Mouse (Mus musculus): ENCODE results near the gene Car11.

DNA sequence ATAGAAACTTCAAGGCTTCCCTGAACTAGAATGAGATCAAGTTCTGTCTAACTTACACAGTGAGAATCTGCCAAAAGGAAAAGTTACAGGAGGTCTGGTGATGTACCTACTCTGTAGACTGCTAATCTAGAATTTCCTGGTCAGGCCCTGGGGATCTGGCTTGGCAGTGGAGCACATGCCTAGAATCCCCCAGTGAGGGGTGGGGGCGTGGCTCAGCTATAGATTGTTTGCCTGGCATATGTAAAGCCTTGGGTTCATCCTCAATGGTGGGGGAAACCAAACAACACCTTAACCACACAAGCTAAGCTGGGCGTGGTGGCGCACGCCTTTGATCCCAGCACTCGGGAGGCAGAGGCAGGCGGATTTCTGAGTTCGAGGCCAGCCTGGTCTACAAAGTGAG lies 1.7 kb upstream of the Car11 start:
- TF ChIP-seq POLR2A (IDR thresholded peaks at IDR 0.05; ENCODE audit: insufficient read length, low read depth) (no peak), POLR2AphosphoS2 (IDR thresholded peaks at IDR 0.05; ENCODE audit: insufficient read length, low read depth) (no peak), CEBPB (IDR thresholded peaks at IDR 0.05; ENCODE audit: insufficient read depth, poor library complexity, severe bottlenecking) (no peak), MAX (IDR thresholded peaks at IDR 0.05; ENCODE audit: low read depth) (no peak), E2F4 (IDR thresholded peaks at IDR 0.05; ENCODE audit: insufficient read depth) (no peak), MYOD1 (IDR thresholded peaks at IDR 0.05; ENCODE audit: control insufficient read depth in 1 of 3, insufficient read length in 2 of 3, low read depth in 2 of 3) (no peak), USF1 (IDR thresholded peaks at IDR 0.05; ENCODE audit: low read depth) (no peak), TCF12 (IDR thresholded peaks at IDR 0.05; ENCODE audit: insufficient read depth, poor library complexity, severe bottlenecking) (no peak), MYOG (IDR thresholded peaks at IDR 0.05; ENCODE audit: control insufficient read depth in 1 of 3, insufficient read depth in 1 of 3, insufficient read length in 2 of 3, low read depth in 2 of 3) (no peak), TCF3 (IDR thresholded peaks at IDR 0.05; ENCODE audit: insufficient read length, low read depth) (no peak)
